Mouse (Mus musculus): ENCODE measurements around the gene Trex2.

DNA sequence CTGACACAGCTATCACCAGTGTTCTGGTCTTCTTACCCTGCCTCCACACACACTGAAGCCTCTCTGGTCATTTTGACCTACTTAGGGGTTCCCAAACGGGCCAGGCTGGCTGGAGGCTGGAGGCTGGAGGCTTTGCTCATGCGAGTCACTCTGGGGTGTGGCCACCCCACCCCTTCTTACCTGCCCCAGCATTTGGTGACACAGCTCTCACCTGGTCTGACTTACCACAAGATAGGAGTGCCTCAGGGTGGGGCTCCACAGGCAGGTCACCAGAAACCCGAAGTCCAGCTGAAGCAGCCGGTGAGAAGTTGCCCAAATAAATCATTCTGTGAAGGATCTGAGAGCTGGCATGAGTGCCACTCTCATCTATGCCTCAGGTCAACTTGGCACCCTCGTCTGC is 2.3 kb downstream of the Trex2 start:
- TF ChIP-seq TAL1 (IDR thresholded peaks at IDR 0.05; ENCODE audit: low read length) (no peak), GATA1 (IDR thresholded peaks at IDR 0.05; ENCODE audit: low read length) (no peak)
